Mouse (Mus musculus): Measurements from ENCODE around the gene H2afy2.
A peak's percentile ranks its signal among the peaks of the same experiment; 100 is the strongest.

The H2afy2 gene

GRCm38 (mm10) chr10:61783621-61784251 lies at the start of gene H2afy2:
Gene H2afy2, minus strand, starts transcription at chr10:61784147.
- peak; percentile 79 for DNase-seq

GRCm38 (mm10) chr10:61832713-61833112 lies 48.8 kb upstream of the H2afy2 start:
- no peak for DNase-seq

GRCm38 (mm10) chr10:61831741-61832140 lies 47.8 kb upstream of the H2afy2 start:
- no peak for DNase-seq

- no peak for DNase-seq
These were observed 47.3 kb upstream of the H2afy2 start for GRCm38 (mm10) chr10:61831251-61831650.

GRCm38 (mm10) chr10:61830817-61831216 lies 46.9 kb upstream of the H2afy2 start:
- DNase-seq: no peak

GRCm38 (mm10) chr10:61829046-61829445 lies 45.1 kb upstream of the H2afy2 start:
- no peak for DNase-seq

- DNase-seq: no peak
These were observed 44.3 kb upstream of the H2afy2 start for GRCm38 (mm10) chr10:61827950-61828936.

GRCm38 (mm10) chr10:61826753-61827435 lies 42.9 kb upstream of the H2afy2 start:
- DNase-seq: no peak

GRCm38 (mm10) chr10:61825979-61826752 lies 42.2 kb upstream of the H2afy2 start:
- DNase-seq: no peak

- no peak for DNase-seq
These were observed 41.6 kb upstream of the H2afy2 start for GRCm38 (mm10) chr10:61825536-61825935.

- DNase-seq: no peak
These were observed 39.8 kb upstream of the H2afy2 start for GRCm38 (mm10) chr10:61823731-61824115.

- DNase-seq: no peak
These were observed 39.2 kb upstream of the H2afy2 start for GRCm38 (mm10) chr10:61822968-61823730.

- DNase-seq: no peak
These were observed 36.1 kb upstream of the H2afy2 start for GRCm38 (mm10) chr10:61820050-61820449.

- no peak for DNase-seq
These were observed 28.0 kb upstream of the H2afy2 start for GRCm38 (mm10) chr10:61811987-61812386.

GRCm38 (mm10) chr10:61798133-61798576 lies 14.2 kb upstream of the H2afy2 start:
- DNase-seq: no peak

- no peak for DNase-seq
These were observed 11.5 kb upstream of the H2afy2 start for GRCm38 (mm10) chr10:61795458-61795857.

GRCm38 (mm10) chr10:61794971-61795370 lies 11.0 kb upstream of the H2afy2 start:
- DNase-seq: no peak

- DNase-seq: no peak
These were observed 9.1 kb upstream of the H2afy2 start for GRCm38 (mm10) chr10:61793015-61793414.

- DNase-seq: no peak
These were observed 4.6 kb upstream of the H2afy2 start for GRCm38 (mm10) chr10:61788499-61788898.

- DNase-seq: no peak
These were observed 3.8 kb upstream of the H2afy2 start for GRCm38 (mm10) chr10:61787541-61788313.

- no peak for DNase-seq
These were observed 467 bp upstream of the H2afy2 start for GRCm38 (mm10) chr10:61784414-61784813.

Measured in right cerebral cortex, postnatal 25 days (tissue).